In the genomic region with DNA sequence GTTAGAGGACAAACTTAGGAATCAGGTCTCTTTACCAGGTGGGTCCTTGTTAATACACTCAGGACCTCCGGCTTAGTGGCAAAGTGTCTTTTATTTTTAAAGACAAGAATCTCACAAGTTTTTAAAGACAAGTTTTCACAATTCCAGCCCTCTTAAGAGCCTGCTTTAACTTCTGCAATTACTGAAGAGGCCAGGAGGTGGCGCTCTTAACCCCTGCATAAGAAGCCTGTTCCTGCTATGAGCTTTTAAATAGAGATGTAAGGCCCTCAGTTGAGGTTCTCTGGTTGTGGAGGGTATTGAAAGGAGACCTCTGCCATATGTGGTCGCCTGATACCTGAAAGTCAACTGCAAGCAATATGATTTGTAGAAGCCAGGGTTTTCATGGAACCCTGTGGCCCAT, we compare ENCODE assay signal across 10 mouse cellular contexts. TPM values are rescaled to one million over a fixed set of nuclear protein-coding genes. Genes with fewer than 3 reads are reported as not detected.
A peak's percentile ranks its signal among the peaks of the same experiment; 100 is the strongest.
DNase-seq lines count a peak whose midpoint lies in the region; ATAC-seq lines count a peak whose summit lies in the region.
"Had no signal": no experiment of that assay in that cellular context is flagged by ENCODE, and none has a peak within 500 bp of the region (broad histone marks: within the 10 kb centered on the region; RNA-seq: fewer than 3 reads in every experiment).

No protein-coding gene starts in this region.

- H3K36me3 ChIP-seq in limb, embryonic 11.5 days (ENCODE audit: control insufficient read depth, insufficient read depth, low read length) = peaks cover 27% of the 10 kb centered on the region; the same call in 1 of the 2 replicates

- H3K4me3 ChIP-seq in limb, embryonic 11.5 days (ENCODE audit: low read depth, low read length) = no peak overlapping the region
- H3K4me3 ChIP-seq: heart, embryonic 15.5 days; neural tube, embryonic 13.5 days had no signal

- no peaks in the 10 kb centered on the region for H3K9me3 ChIP-seq in limb, embryonic 11.5 days (ENCODE audit: control insufficient read depth, low read length)
- H3K9me3 ChIP-seq: heart, embryonic 15.5 days; neural tube, embryonic 13.5 days had no signal

- H3K4me1 ChIP-seq in limb, embryonic 11.5 days (ENCODE audit: control insufficient read depth, insufficient read depth, low read length) = no peaks in the 10 kb centered on the region
- H3K4me1 ChIP-seq: neural tube, embryonic 13.5 days had no signal

- no peak for ATAC-seq in limb, embryonic 11.5 days (ENCODE audit: insufficient number of reproducible peaks, low FRiP score, low TSS enrichment, low read depth)

- 51% methylated on average over 3 of the region's 3 CpGs for WGBS in limb, embryonic 11.5 days

- no peak overlapping the region for H3K27ac ChIP-seq in limb, embryonic 11.5 days (replicated peaks; ENCODE audit: low read depth, low read length)
- H3K27ac ChIP-seq: heart, embryonic 15.5 days; neural tube, embryonic 13.5 days had no signal

- DNase-seq in left cerebral cortex, adult 18-20 months (ENCODE audit: low spot score in 2 of 2) = peak; percentile 64 to 67
- DNase-seq in left cerebral cortex, adult 11 months (ENCODE audit: low spot score) = no peak
- peak; percentile 63 for DNase-seq in MN1 (ENCODE audit: low spot score)
- DNase-seq in brain, adult 2 months (ENCODE audit: low read depth, low spot score) = peak; percentile 94
- peak; percentile 62 for DNase-seq in forelimb bud, embryonic 11.5 days (ENCODE audit: low read depth, low spot score)
- peak; percentile 57 for DNase-seq in limb, embryonic 11.5 days (ENCODE audit: low spot score)
- DNase-seq in retina, postnatal 1 day = peak; percentile 77
- no peak for DNase-seq in neural tube, embryonic 10.5 days (ENCODE audit: extremely low spot score, low spot score)

- H3K4me2 ChIP-seq in limb, embryonic 11.5 days (ENCODE audit: low read depth, severe bottlenecking) = no peak overlapping the region
- H3K4me2 ChIP-seq: heart, embryonic 15.5 days; neural tube, embryonic 13.5 days had no signal

- no peak overlapping the region for H3K9ac ChIP-seq in limb, embryonic 11.5 days (ENCODE audit: low read length)
- H3K9ac ChIP-seq: heart, embryonic 15.5 days; neural tube, embryonic 13.5 days had no signal

- no peaks in the 10 kb centered on the region for H3K27me3 ChIP-seq in limb, embryonic 11.5 days (ENCODE audit: control insufficient read depth, insufficient read depth, low read length)
- H3K27me3 ChIP-seq: heart, embryonic 15.5 days; neural tube, embryonic 13.5 days had no signal

RNA-seq across cellular contexts. Expression of a gene that starts 10.7 kb away (rescaled TPM):
- 10 to 100 TPM; 47.0 to 50.2 TPM for total RNA-seq in left cerebral cortex, adult 18-20 months (2021)
- polyA plus RNA-seq in limb, embryonic 11.5 days (2014; fragmentation: Nextera tagmentation; extraction: Ambion mirVana) = 133 and 149 TPM in 2 replicates

RNA-seq across cellular contexts. Expression of a gene that starts 41.3 kb away (rescaled TPM):
- 100 to 1,000 TPM; 113 to 123 TPM for total RNA-seq in left cerebral cortex, adult 18-20 months (2021)
- 93.1 and 97.6 TPM in 2 replicates for polyA plus RNA-seq in limb, embryonic 11.5 days (2014; fragmentation: Nextera tagmentation; extraction: Ambion mirVana)

RNA-seq across cellular contexts. Expression of a gene that starts 41.7 kb away (rescaled TPM):
- total RNA-seq in left cerebral cortex, adult 18-20 months (2021) = 10 to 100 TPM; 26.1 to 33.3 TPM
- 55.2 and 55.5 TPM in 2 replicates for polyA plus RNA-seq in limb, embryonic 11.5 days (2014; fragmentation: Nextera tagmentation; extraction: Ambion mirVana)

RNA-seq across cellular contexts. Expression of a gene that starts 45.4 kb away (rescaled TPM):
- total RNA-seq in left cerebral cortex, adult 18-20 months (2021) = not detected
- 0.23 and 0.30 TPM in 2 replicates for polyA plus RNA-seq in limb, embryonic 11.5 days (2014; fragmentation: Nextera tagmentation; extraction: Ambion mirVana)
- polyA plus RNA-seq: heart, embryonic 15.5 days; neural tube, embryonic 13.5 days had no signal

Comparison
In these comparisons a context has a peak if more than half of its experiments do, and no peak if none do; other contexts are left out.
1. DNase-seq: peak in left cerebral cortex, adult 18-20 months (2 of 2), MN1 (single experiment), brain, adult 2 months (single experiment), forelimb bud, embryonic 11.5 days (single experiment), limb, embryonic 11.5 days (single experiment) and retina, postnatal 1 day (single experiment); none in left cerebral cortex, adult 11 months (single experiment) and neural tube, embryonic 10.5 days (single experiment).